Mouse (Mus musculus) right cerebral cortex, postnatal 25 days (tissue): ENCODE results near the gene Zdhhc6.

Experiments
- DNase-seq: peaks from one replicate; pipeline ENCODE4 v3.0.0; 2022

The Zdhhc6 gene

DNA sequence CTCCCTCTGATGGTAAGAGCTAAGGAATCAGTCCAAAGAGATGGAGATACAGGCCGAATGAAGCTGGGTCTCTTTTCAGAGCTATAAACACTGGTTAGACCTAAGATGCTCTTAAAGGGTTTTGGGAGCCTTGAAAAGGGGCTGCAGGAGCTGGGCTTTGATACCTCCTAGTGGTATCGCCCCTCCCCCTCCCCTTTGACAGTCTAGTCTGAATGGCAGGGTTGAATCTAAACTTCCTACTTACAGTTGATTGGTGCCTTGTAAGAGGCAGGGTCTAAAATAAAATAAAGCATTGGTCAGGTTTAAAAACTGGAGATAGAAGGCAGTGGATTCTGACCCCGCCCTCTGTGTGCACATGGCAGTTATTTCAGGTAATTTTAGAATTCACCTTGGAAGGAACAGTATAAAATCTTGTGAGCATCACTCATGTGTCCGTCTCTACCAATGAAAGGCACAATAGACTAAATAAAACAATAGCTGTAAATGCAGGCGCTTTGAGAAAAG is 61.3 kb downstream of the Zdhhc6 start:
- DNase-seq: no peak

DNA sequence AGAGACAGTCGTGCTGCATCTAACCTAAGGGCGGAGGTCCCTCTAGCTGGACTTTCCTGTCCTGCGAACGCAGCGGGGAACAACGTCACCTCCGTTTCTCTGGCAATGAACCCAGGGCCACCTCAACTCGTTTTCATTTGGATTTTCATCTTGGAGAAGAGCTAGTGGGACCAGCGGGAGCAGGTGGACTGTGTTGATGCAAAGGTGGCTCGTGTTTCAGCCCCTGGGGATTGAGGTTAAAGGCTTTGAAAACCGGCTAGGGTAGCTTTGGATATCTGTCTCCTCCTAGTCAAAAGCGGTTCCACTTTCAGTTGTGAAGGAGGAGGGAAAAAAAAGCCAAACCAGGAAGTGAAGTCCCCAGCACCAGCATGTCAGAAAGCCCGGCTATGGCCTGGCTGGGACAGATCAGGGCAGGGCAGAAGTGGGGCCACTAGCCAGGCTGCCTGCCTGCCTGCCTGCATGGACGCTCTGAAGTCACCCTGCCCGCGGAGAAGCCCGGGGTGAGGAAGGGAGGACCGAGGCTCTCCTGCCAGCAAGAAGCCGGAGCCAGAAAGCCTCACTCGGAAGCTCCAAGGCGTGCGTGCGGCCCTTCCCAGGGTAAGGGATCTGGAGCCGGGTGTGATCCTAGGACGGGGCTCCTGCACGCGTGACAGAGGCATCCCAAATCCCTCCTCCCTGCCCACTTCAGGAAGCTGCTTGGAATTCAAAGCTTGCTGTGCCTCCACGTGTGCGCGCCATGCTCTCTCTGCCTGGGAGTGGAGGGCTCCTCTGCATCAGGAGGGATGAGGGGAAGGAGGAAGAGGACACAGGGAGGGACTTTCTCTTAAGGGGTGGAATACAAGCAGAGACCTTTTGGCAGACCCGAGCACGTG is 62.0 kb downstream of the Zdhhc6 start:
- DNase-seq: peak; percentile 60

DNA sequence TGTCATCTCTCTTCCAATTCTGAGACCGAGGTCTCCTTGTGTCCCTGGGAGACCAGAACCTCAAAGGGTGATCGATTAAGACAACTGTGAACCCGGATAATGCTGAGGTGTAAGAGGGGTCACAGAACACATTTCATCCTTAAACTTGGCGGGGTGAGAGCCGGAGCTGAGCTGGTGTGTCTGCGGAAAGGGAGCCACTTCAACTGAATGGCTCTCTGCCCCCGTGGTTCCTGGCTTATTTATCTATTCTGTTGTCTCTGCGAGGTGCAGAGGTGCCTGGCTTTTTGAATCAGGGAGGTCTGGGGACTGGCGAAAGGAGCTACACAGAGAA is 62.6 kb downstream of the Zdhhc6 start:
- peak; percentile 8 for DNase-seq

DNA sequence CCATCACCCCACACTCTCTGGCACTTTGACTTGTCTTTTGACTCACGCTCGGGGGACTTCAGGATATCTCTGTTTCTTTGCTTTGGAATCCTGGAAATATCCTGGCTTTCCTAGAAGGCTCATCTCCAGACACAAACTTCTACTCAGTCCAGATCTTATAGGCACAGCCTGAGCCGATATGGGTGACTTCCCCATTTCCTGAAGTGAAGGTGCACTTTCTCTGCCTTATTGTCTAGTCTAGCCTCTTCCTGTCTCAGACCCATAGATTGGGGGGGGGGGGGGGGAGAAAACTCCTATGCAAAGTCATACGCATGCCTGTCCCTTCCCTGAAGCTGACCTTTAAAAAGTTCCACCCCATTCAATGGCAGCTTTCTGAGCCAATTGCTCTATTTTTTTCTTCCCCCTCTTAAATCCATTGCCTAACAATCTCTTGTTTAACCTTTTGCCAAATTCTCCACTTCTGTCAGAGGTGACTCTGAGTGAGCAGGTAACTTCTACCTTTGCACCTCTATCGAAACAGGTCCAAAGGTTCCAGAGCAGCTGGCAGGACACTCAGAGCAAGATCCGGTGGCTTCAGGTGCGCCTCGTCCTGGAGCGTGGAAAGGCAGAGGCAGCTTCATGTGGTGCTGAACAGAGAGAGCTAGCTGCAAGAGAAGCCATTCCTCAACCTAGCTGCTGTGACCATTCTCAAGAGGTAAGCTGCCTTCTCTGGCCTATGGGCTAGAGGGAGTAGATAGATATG is 64.3 kb downstream of the Zdhhc6 start, which contains the start of gene Acsl5:
TSS of gene Acsl5 (plus strand) at position 556 of the 742 bp plus-strand sequence.
- no peak for DNase-seq

DNA sequence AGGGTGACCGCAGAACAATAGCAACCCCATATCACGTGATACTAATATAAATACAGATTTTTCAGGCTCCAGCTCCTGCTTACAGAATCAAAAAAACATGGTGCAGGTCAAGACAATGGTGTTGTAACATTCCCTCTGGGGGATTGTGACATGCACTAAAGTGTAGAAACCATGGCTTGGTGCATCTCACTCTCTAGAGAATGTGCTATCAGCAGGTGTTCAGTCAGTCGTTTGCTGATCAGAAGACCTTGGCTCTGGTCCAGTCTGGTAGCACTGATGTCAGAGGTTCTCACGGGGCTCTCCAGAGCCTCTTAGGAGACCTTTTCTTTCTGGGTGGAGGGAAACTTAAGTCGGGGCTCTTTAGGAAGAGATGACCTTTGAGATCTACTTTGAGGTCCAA is 65.4 kb downstream of the Zdhhc6 start:
- no peak for DNase-seq

DNA sequence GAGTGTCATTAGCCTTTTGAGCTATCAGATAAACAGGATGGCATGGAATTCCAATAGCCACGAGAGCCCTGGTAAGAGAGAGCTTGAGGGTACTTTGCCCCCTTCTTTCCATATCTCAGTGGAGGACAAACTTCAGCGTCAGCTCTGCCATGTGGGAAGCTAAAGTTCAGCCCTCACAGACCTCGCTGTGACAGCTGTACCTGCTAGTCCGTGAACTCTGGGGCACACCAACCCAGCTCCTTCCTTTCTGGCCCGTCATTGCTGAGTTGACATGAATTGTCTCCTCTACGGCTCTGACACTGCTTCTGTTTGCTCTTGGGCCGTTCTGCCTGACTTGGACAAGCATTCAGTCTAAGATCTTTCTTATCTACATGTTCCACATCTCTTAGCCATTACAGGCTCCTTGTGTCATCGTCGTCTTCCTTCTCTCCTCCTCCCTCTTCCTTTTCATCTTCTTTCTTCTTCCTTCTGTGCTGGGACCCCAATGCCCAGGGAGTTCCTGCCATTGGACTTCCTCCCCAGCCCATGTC is 67.8 kb downstream of the Zdhhc6 start:
- DNase-seq: no peak

DNA sequence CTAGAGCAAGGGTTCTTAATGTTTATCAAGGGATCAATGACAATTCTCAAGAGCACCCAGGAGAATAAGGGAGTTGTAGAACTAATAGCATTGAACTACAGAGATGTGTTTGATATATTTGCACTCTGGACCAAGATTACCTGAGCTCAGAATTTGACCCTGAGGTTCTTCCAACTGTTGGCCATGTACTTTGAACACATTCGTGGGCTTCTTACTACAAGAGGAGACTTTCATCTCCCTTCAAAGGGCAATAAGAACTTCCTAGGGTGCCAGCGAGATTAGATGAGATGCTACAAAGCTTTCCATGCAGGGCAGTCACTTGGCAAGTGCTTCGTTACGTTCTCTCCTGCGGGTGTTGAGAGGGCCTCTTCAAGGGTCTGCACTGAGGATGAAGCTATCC is 68.3 kb downstream of the Zdhhc6 start:
- no peak for DNase-seq

DNA sequence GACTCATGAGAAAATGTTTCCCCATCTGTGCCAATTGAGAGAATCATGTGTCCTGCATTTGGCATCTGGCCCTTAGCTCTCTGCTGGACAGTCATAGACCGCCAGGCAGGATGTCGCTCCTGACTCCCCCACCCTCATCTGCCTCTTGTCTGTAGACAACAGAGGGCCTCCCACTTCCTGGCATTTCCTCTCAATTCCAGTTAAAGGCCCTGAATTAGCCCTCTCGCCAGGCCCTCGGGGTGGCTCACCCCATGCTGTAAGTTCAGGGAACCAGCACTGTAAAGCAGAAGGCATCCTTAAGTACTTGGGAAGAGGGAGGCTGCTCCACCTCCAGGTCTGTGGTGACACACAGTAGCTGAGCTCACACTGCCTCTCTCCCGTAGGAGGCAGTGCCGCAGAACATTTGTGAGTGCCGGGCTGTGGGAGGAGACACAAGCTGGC is 71.0 kb downstream of the Zdhhc6 start:
- peak; percentile 50 for DNase-seq

DNA sequence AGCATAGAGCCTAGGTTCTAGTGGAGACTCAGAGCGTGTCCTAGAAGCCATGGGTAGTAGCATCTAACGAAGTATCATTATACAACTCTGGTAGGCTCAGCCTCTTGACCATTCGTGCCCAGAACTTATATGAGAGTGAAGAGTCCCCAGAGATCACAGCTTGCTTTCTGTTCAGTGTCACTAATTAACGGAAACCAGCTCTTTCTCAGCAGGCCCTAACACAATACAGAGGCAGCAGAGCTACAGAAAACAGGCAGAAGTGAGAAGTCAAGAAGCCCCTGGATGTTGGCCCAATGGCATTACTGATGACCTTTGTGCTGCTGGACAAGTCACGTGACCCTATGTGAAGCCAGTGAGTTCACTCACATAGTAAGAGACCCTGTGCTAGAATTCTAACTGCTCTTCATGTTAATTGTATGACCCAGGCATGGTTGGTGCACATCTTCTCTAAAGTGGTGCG is 74.6 kb downstream of the Zdhhc6 start, which contains the start of gene Gucy2g:
TSS of gene Gucy2g (minus strand) at position 51 of the 460 bp plus-strand sequence.
- no peak for DNase-seq

DNA sequence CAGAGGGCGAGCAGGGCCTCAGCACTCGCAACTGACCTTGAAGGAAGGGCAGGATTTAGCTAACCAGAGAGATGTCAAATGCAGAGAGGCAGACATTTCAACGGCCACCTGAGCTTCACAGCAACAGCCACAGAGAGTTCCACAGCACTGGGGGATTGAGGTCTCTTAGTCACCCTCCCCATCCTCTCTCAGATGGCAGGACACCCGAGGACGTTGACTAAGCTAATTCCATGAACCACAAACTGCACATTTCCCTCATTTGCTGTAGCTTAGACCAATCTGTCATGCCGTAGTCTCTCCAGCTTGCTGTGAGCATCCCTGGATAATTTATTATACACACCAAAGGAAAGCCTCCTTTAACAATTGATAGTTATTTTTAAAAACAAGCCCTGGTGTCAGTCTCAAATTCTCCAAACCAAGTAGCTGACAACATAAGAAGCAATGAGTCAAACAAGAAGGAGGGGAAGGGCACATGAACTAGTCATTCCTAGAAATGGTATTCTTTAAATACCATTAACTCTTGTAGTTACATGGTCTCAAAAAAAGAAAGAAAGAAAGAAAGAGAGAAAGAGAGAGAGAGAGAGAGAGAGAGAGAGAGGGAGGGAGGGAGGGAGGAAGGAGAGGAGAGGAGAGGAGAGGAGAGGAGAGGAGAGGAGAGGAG is 75.9 kb downstream of the Zdhhc6 start:
- DNase-seq: no peak

DNA sequence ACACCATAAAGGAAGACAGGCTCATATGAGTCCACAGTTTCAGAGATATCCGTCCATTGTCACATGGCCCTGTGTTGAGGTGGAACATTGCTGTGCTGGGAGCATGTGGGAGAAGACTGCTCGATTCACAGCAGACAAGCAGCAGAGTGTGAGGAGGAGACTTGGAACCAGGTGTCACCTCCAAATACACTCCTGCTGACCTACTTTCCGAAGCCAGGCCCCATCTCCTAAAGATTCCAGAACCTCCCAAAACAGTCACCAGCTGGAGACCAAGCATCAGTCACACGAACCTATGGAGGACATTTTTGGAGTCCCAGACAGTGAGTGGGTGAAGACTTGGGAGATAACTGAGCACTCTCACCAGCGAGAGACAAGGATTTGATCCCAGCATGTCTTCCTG is 79.3 kb downstream of the Zdhhc6 start:
- peak; percentile 47 for DNase-seq

DNA sequence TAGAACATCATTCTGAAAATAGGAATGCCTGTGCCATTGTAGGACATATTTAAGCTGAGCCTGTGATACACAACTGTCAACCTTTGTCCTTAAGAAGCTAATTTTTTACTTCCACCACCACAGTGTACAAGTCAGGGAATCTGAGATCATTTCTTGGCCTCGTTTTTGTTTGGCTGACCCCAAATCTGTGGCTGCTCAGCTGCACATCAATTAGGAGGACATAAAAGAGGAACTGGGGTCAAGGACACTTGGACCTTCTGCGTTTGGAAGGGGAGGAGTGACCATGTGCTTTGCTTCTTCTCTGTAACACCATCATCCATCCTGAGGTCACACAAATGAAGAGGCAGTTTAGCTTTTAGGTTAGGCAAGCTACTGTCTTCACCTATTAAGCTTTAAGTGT is 79.8 kb downstream of the Zdhhc6 start:
- no peak for DNase-seq

DNA sequence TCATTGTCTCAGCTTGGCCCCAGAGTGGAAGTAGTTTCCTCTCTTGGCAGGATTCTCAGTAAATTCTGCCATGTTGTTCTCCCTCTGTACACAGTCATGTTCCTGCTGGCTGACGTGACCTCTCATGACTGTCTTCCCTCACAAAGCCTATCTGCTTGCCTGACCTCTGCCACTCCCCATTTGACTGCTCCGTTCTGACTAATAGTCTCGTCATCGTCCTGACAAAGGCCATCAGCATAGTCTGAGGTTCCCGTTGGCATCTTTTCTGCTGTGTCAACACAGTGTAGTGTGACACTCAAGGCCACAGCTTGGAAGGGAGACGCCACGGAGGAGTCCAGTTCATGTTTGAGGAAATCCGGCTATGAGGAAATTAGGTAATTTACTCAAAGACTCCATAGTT is 83.7 kb downstream of the Zdhhc6 start:
- DNase-seq: no peak

DNA sequence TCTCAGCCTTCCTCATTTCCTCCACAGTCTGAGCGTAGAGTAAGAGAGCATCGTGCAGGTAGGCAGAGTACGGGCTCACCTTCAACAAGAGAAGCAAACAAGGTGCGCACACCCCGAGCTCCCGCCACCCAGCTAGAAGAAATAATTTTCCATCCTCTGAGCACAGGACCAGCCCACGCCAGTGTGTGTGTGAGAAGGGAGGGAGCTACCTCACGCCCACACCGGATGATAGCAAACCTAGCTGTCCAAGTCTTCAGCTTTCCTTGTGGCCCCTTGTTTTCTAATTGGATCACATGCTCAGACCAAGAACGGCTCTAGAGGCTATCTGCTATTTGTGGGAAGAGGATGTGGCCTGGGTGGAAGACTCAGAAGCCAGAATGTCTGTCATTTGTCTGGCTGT is 84.8 kb downstream of the Zdhhc6 start:
- DNase-seq: no peak

DNA sequence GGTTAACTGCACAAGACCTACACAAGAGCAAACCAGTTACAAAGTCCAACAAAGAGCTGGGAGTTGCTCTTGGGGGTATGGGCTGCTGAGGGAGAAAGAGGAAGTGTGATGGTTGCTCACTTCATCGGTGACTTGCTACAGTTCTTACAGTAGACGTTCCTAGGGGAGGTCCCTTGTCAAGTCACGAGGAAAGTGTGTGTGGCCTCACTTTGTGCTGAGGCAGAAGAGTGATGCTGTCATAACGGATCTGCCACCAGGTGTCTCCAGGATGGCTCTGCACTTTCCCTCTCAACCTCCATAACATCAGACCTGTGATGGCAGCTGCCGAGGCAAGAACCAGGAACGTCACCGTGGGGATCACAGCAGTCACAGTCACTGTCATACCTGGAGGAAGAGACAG is 88.7 kb downstream of the Zdhhc6 start:
- DNase-seq: no peak

DNA sequence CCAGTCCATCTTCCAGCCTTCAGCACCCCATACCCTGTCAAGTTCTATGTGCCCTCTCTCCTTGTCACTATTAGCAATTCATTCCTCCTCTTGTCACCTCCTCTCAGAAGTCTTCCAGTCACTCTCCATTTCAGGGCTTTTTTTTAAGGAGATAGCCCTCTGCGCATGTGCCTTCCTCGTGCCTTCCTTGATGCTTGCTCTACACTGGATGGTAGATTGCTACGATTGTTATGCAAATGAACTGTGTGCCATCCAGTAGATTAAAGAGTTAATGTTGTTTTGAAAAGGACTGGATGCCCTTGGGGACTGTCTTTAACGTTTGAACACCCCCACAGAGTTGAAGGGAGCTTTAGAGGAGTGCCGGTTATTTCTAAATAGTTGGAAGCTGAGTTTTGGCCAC is 89.2 kb downstream of the Zdhhc6 start:
- no peak for DNase-seq

DNA sequence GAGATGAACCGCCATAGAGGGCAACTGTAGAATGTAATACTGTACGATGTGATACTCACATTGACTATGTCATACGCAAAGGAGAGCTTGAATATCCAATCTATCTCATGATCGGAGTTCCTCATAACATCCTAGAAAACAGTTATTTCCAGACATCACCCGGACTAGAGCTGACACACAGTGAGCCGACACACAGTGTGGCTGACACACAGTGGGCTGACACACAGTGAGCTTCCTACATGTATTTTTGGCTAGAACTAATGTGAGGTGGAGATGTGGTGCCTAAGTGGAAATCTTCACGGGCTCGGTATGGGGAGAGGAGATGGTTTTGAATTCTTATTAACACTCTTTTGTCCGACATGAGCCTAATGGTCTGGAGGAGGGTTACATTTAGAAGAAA is 93.6 kb downstream of the Zdhhc6 start:
- DNase-seq: no peak
